Mouse (Mus musculus) MEL (cell line): ENCODE measurements around the gene 4921539E11Rik. TPM values are rescaled to one million over a fixed set of nuclear protein-coding genes. Genes with fewer than 3 reads are reported as not detected.

ENCODE experiments used
- DNase-seq: peaks from one replicate; pipeline ENCODE4 v3.0.0; 2011; ENCODE audit warnings: low read depth, low spot score
- H3K27ac ChIP-seq: 2 replicates; pipeline ENCODE4 v1.5.1; 2012; ENCODE audit warnings: low read depth, mild to moderate bottlenecking, control low read depth, low read length, moderate library complexity; ENCODE audit not compliant: control insufficient read depth
- H3K27me3 ChIP-seq, 2 experiments: fragments of 150-350 bp in 1 of 2; sonication (generic) in 1 of 2; 2 replicates each; pipeline ENCODE4 v1.6.1; 2012; ENCODE audit warnings: low read length in 2 of 2, mild to moderate bottlenecking in 2 of 2, improper control_type of control experiment in 1 of 2, moderate library complexity in 1 of 2; ENCODE audit not compliant: insufficient read depth in 2 of 2, control insufficient read depth in 1 of 2
- H3K36me3 ChIP-seq, 2 experiments: 2 replicates each; pipeline ENCODE4 v1.6.1; 2012 to 2014; ENCODE audit warnings: low read length in 2 of 2, improper control_type of control experiment in 1 of 2, inconsistent platforms in 1 of 2, mild to moderate bottlenecking in 1 of 2; ENCODE audit not compliant: insufficient read depth in 2 of 2, control insufficient read depth in 1 of 2
- H3K4me1 ChIP-seq, 2 experiments: fragments of 150-350 bp in 1 of 2; sonication (generic) in 1 of 2; 2 replicates each; pipeline ENCODE4 v1.6.1; 2012; ENCODE audit warnings: low read length in 2 of 2, improper control_type of control experiment in 1 of 2, mild to moderate bottlenecking in 1 of 2; ENCODE audit not compliant: insufficient read depth in 2 of 2, control insufficient read depth in 1 of 2
- H3K4me3 ChIP-seq, 2 experiments: fragments of 150-350 bp in 1 of 2; sonication (generic) in 1 of 2; 2 replicates each; pipeline ENCODE4 v1.5.1; 2012; ENCODE audit warnings: low read depth in 2 of 2, low read length in 2 of 2, mild to moderate bottlenecking in 2 of 2, moderate library complexity in 2 of 2, control low read depth in 1 of 2, improper control_type of control experiment in 1 of 2; ENCODE audit not compliant: control insufficient read depth in 1 of 2, insufficient read depth in 1 of 2
- H3K79me2 ChIP-seq: 2 replicates; pipeline ENCODE4 v1.6.1; 2012; ENCODE audit warnings: mild to moderate bottlenecking, low read length, moderate library complexity; ENCODE audit not compliant: control insufficient read depth, poor library complexity, insufficient read depth
- H3K9ac ChIP-seq: 2 replicates; pipeline ENCODE4 v1.6.1; 2012; ENCODE audit warnings: low read depth, mild to moderate bottlenecking, control low read depth, low read length, moderate library complexity; ENCODE audit not compliant: control insufficient read depth, poor library complexity, severe bottlenecking
- H3K9me3 ChIP-seq: fragments of 150-350 bp; sonication (generic); replicated peaks from 2 replicates; pipeline ENCODE4 v1.6.1; 2012; ENCODE audit warnings: mild to moderate bottlenecking, low read length, improper control_type of control experiment, moderate library complexity; ENCODE audit not compliant: insufficient read depth
- BHLHE40 ChIP-seq: IDR thresholded peaks from 2 replicates; pipeline ENCODE4 v1.6.1; 2012; ENCODE audit warnings: low read depth, mild to moderate bottlenecking, inconsistent platforms, low read length, improper control_type of control experiment, borderline replicate concordance
- CHD2 ChIP-seq: IDR thresholded peaks from 2 replicates; pipeline ENCODE4 v1.6.1; 2011; ENCODE audit warnings: low read length, improper control_type of control experiment
- ELF1 ChIP-seq: IDR thresholded peaks from 2 replicates; pipeline ENCODE4 v1.6.1; 2014; ENCODE audit warnings: low read depth, mild to moderate bottlenecking, inconsistent platforms, low read length, improper control_type of control experiment, moderate library complexity
- EP300 ChIP-seq, 2 experiments: IDR thresholded peaks; 2 replicates each; pipeline ENCODE4 v1.6.1; 2011; ENCODE audit warnings: improper control_type of control experiment in 2 of 2, low read length in 2 of 2, low read depth in 1 of 2, mild to moderate bottlenecking in 1 of 2
- ETS1 ChIP-seq: IDR thresholded peaks from 2 replicates; pipeline ENCODE4 v1.6.1; 2012; ENCODE audit warnings: low read depth, mild to moderate bottlenecking, inconsistent platforms, low read length, improper control_type of control experiment, moderate library complexity
- GABPA ChIP-seq: IDR thresholded peaks from 2 replicates; pipeline ENCODE4 v1.6.1; 2012; ENCODE audit warnings: low read depth, mild to moderate bottlenecking, inconsistent platforms, low read length, improper control_type of control experiment, moderate library complexity
- GATA1 ChIP-seq: IDR thresholded peaks from 2 replicates; pipeline ENCODE4 v1.6.1; 2011; ENCODE audit warnings: low read depth, low read length, improper control_type of control experiment
- KAT2A ChIP-seq: conservative IDR thresholded peaks from 2 replicates; pipeline ENCODE4 v1.6.1; 2012; ENCODE audit warnings: low read depth, low read length, improper control_type of control experiment, inconsistent platforms
- MAFK ChIP-seq: IDR thresholded peaks from 2 replicates; pipeline ENCODE4 v1.6.1; 2011; ENCODE audit warnings: low read depth, mild to moderate bottlenecking, low read length, improper control_type of control experiment, borderline replicate concordance
- MAX ChIP-seq: IDR thresholded peaks from 2 replicates; pipeline ENCODE4 v1.6.1; 2011; ENCODE audit warnings: low read length, improper control_type of control experiment
- MAZ ChIP-seq: IDR thresholded peaks from 2 replicates; pipeline ENCODE4 v1.6.1; 2012; ENCODE audit warnings: low read depth, mild to moderate bottlenecking, inconsistent platforms, low read length, improper control_type of control experiment
- MEF2A ChIP-seq: IDR thresholded peaks from 2 replicates; pipeline ENCODE4 v1.6.1; 2014; ENCODE audit warnings: low read depth, mild to moderate bottlenecking, inconsistent platforms, low read length, improper control_type of control experiment; ENCODE audit not compliant: poor library complexity, insufficient replicate concordance, severe bottlenecking; ENCODE audit errors: extremely low read depth
- MXI1 ChIP-seq: IDR thresholded peaks from 2 replicates; pipeline ENCODE4 v1.6.1; 2011; ENCODE audit warnings: mild to moderate bottlenecking, low read depth, low read length, improper control_type of control experiment
- MYB ChIP-seq: IDR thresholded peaks from 2 replicates; pipeline ENCODE4 v1.6.1; 2011; ENCODE audit warnings: mild to moderate bottlenecking, low read depth, low read length, improper control_type of control experiment
- MYC ChIP-seq: IDR thresholded peaks from 2 replicates; pipeline ENCODE4 v1.6.1; 2011; ENCODE audit warnings: low read depth, mild to moderate bottlenecking, low read length, improper control_type of control experiment, moderate library complexity
- POLR2A ChIP-seq, 2 experiments: IDR thresholded peaks; 2 replicates each; pipeline ENCODE4 v1.6.1; 2011 to 2012; ENCODE audit warnings: low read length in 2 of 2, mild to moderate bottlenecking in 2 of 2, control low read depth in 1 of 2, improper control_type of control experiment in 1 of 2, low read depth in 1 of 2, moderate library complexity in 1 of 2; ENCODE audit not compliant: control insufficient read depth in 1 of 2, insufficient read depth in 1 of 2, poor library complexity in 1 of 2
- POLR2AphosphoS2 ChIP-seq: IDR thresholded peaks from 2 replicates; pipeline ENCODE4 v1.6.1; 2011; ENCODE audit warnings: low read length, improper control_type of control experiment
- RAD21 ChIP-seq: IDR thresholded peaks from 2 replicates; pipeline ENCODE4 v1.6.1; 2011; ENCODE audit warnings: mild to moderate bottlenecking, low read depth, low read length, improper control_type of control experiment
- RCOR1 ChIP-seq: IDR thresholded peaks from 2 replicates; pipeline ENCODE4 v1.6.1; 2012; ENCODE audit warnings: low read depth, mild to moderate bottlenecking, inconsistent platforms, low read length, improper control_type of control experiment
- SIN3A ChIP-seq: IDR thresholded peaks from 2 replicates; pipeline ENCODE4 v1.6.1; 2012; ENCODE audit warnings: low read length, improper control_type of control experiment, inconsistent platforms
- SMC3 ChIP-seq: IDR thresholded peaks from 2 replicates; pipeline ENCODE4 v1.6.1; 2011; ENCODE audit warnings: low read depth, low read length, improper control_type of control experiment
- ZC3H11A ChIP-seq: IDR thresholded peaks from 2 replicates; pipeline ENCODE4 v1.6.1; 2012; ENCODE audit warnings: low read depth, mild to moderate bottlenecking, inconsistent platforms, low read length, improper control_type of control experiment
- ZMIZ1 ChIP-seq: IDR thresholded peaks from 2 replicates; pipeline ENCODE4 v1.6.1; 2012; ENCODE audit warnings: low read depth, mild to moderate bottlenecking, inconsistent platforms, low read length, improper control_type of control experiment, moderate library complexity
- ZNF384 ChIP-seq: IDR thresholded peaks from 2 replicates; pipeline ENCODE4 v1.6.1; 2012; ENCODE audit warnings: low read depth, mild to moderate bottlenecking, inconsistent platforms, low read length, improper control_type of control experiment
- polyA plus RNA-seq, 2 experiments: library from polyadenylated mRNA; stranded (reverse) in 1 of 2; unstranded in 1 of 2; fragments of >175 nt in 1 of 2; fragments of >200 nt in 1 of 2; gene quantifications; 2 replicates each; pipeline versions ENCODE4 v1.2.1 to v1.2.4; 2012; ENCODE audit warnings: low replicate concordance in 2 of 2, low read depth in 1 of 2; ENCODE audit not compliant: insufficient read length in 2 of 2, insufficient read depth in 1 of 2, missing spikeins in 1 of 2
- total RNA-seq: library from RNA; depleted of rRNA; stranded (reverse); fragments of 300-350 nt; gene quantifications from 2 replicates; pipeline ENCODE4 v1.2.3, GENCODE M21; 2012

Gene 4921539E11Rik
- total and polyA plus RNA-seq, 3 experiments: not detected

DNA sequence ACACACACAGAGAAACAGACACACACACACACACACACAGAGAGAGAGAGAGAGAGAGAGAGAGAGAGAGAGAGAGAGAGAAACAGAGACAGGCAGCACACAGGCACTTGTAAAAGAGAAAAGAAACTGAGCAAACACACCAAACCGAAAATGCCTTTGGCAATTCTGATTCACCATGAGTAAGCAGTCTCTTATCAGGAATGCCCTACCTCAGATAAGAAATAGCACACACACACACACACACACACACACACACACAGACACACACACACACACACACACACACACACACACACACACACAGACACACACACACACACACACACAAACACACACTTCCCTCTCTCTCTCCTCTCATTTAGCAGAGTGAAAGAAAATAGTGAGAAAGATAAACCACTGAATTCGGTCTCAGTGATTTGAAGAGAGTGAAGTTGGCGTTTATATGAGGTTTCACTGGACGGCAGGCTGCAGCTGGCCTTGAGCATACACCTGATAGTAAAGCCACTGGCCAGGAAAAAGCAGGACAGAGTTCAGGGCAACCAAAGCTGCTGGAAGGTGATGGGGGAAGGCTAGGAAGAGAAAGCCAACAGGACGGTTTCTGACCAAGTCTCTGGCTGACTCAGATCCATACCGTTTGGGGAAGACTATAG lies 41.1 kb downstream of the 4921539E11Rik start (continued):
- TF ChIP-seq MAZ: 0 out of 2 replicates have a peak, but pooled peaks have one; percentile 18
- peak; percentile 54; the same call in 1 of the 2 replicates for TF ChIP-seq ETS1
- TF ChIP-seq KAT2A: no peak
- TF ChIP-seq RCOR1: peak; percentile 38; the same call in 1 of the 2 replicates
- TF ChIP-seq MAX: no peak
- no peak for TF ChIP-seq SMC3
- peak; percentile 58 for TF ChIP-seq GATA1
- no peak for TF ChIP-seq SIN3A
- no peak for TF ChIP-seq MYB
- TF ChIP-seq POLR2AphosphoS2: no peak
- TF ChIP-seq RAD21: no peak
- TF ChIP-seq ELF1: no peak

GRCm38 (mm10) chr4:103247813-103248212 lies 42.9 kb downstream of the 4921539E11Rik start:
- Histone ChIP-seq H3K79me2 (no peaks in the 10 kb centered on the region), H3K27ac (no peak overlapping the region), H3K4me1 (peaks cover 1 to 7% of the 10 kb centered on the region in 2 experiments; a peak in 2 of 4 replicates), H3K9ac (no peak overlapping the region), H3K27me3 (no peaks in the 10 kb centered on the region), H3K4me3 (no peak overlapping the region), H3K9me3 (no peaks in the 10 kb centered on the region), H3K36me3 (peaks cover 0 to 7% of the 10 kb centered on the region in 2 experiments; a peak in 2 of 4 replicates)
- TF ChIP-seq GATA1: no peak
- DNase-seq: no peak

- H3K36me3 ChIP-seq: peaks cover 0 to 7% of the 10 kb centered on the region in 2 experiments; a peak in 2 of 4 replicates
- H3K9ac ChIP-seq: no peak overlapping the region
- H3K27me3 ChIP-seq: no peaks in the 10 kb centered on the region
- H3K9me3 ChIP-seq: no peaks in the 10 kb centered on the region
- no peaks in the 10 kb centered on the region for H3K79me2 ChIP-seq
- DNase-seq: no peak
- TF ChIP-seq MAZ (no peak), SIN3A (no peak), MXI1 (no peak), MEF2A (no peak), ZMIZ1 (no peak), EP300 (IDR thresholded peaks at IDR 0.05; ENCODE audit: low read depth in 1 of 2, low read length in 2 of 2) (no peak), BHLHE40 (no peak), ZC3H11A (no peak), KAT2A (no peak), MYB (no peak), MAFK (no peak), ZNF384 (no peak), GABPA (no peak), CHD2 (no peak), MYC (no peak), POLR2A (IDR thresholded peaks at IDR 0.05; ENCODE audit: control insufficient read depth in 1 of 2, insufficient read depth in 1 of 2, low read depth in 1 of 2, low read length in 2 of 2, poor library complexity in 1 of 2) (no peak), POLR2AphosphoS2 (no peak)
- H3K27ac ChIP-seq: no peak overlapping the region
- peaks cover 1 to 7% of the 10 kb centered on the region in 2 experiments; a peak in 2 of 4 replicates for H3K4me1 ChIP-seq
- H3K4me3 ChIP-seq: no peak overlapping the region
These were observed 43.4 kb downstream of the 4921539E11Rik start for GRCm38 (mm10) chr4:103247249-103247648.
